Mouse (Mus musculus) frontal cortex, adult 2 months (tissue): ENCODE results near the gene Fbxo47. TPM values are rescaled to one million over a fixed set of nuclear protein-coding genes. Genes with fewer than 3 reads are reported as not detected.

ENCODE experiments used
- DNase-seq, 2 experiments: peaks; one replicate each; pipeline ENCODE4 v3.0.0; 2022; ENCODE audit warnings: low spot score in 1 of 2; ENCODE audit errors: extremely low spot score in 1 of 2
- polyA plus RNA-seq: library from polyadenylated mRNA; depleted of rRNA; stranded (reverse); fragments of >200 nt; gene quantifications from 2 replicates; pipeline ENCODE4 v1.2.3, GENCODE M21; 2012; rRNA removed

Fbxo47 gene
- polyA plus RNA-seq: 0.48 and 0.76 TPM in 2 replicates

GRCm38 (mm10) chr11:97883918-97884600 is at the start of gene Fbxo47:
Gene Fbxo47 (minus strand): TSS chr11:97884154.
- DNase-seq: peak; percentile 96 to 97

GRCm38 (mm10) chr11:97933553-97933952 is 49.6 kb upstream of the Fbxo47 start:
- DNase-seq: no peak

GRCm38 (mm10) chr11:97928905-97929304 is 45.0 kb upstream of the Fbxo47 start:
- DNase-seq: no peak

GRCm38 (mm10) chr11:97924217-97924616 is 40.3 kb upstream of the Fbxo47 start:
- DNase-seq: no peak

GRCm38 (mm10) chr11:97923639-97924038 is 39.7 kb upstream of the Fbxo47 start:
- DNase-seq: no peak

- no peak for DNase-seq
Measured at GRCm38 (mm10) chr11:97915974-97916503, 32.1 kb upstream of the Fbxo47 start.

GRCm38 (mm10) chr11:97915471-97915870 is 31.5 kb upstream of the Fbxo47 start:
- DNase-seq: no peak

- DNase-seq: no peak
Measured at GRCm38 (mm10) chr11:97913111-97913510, 29.2 kb upstream of the Fbxo47 start.

GRCm38 (mm10) chr11:97908634-97909348 is 24.8 kb upstream of the Fbxo47 start:
- DNase-seq: no peak

GRCm38 (mm10) chr11:97907935-97908334 is 24.0 kb upstream of the Fbxo47 start:
- DNase-seq: no peak

GRCm38 (mm10) chr11:97906905-97907304 is 23.0 kb upstream of the Fbxo47 start:
- no peak for DNase-seq

GRCm38 (mm10) chr11:97905941-97906340 is 22.0 kb upstream of the Fbxo47 start:
- no peak for DNase-seq

- no peak for DNase-seq
Measured at GRCm38 (mm10) chr11:97905540-97905939, 21.6 kb upstream of the Fbxo47 start.

GRCm38 (mm10) chr11:97904801-97905200 is 20.8 kb upstream of the Fbxo47 start:
- no peak for DNase-seq

GRCm38 (mm10) chr11:97901806-97902205 is 17.9 kb upstream of the Fbxo47 start:
- DNase-seq: no peak

GRCm38 (mm10) chr11:97899822-97900221 is 15.9 kb upstream of the Fbxo47 start:
- DNase-seq: peak; percentile 55 to 97

- no peak for DNase-seq
Measured at GRCm38 (mm10) chr11:97897568-97898185, 13.7 kb upstream of the Fbxo47 start.

- DNase-seq: no peak
Measured at GRCm38 (mm10) chr11:97896655-97897054, 12.7 kb upstream of the Fbxo47 start.

- no peak for DNase-seq
Measured at GRCm38 (mm10) chr11:97891821-97892220, 7.9 kb upstream of the Fbxo47 start.

- DNase-seq: no peak
Measured at GRCm38 (mm10) chr11:97885296-97885915, 1.5 kb upstream of the Fbxo47 start.

GRCm38 (mm10) chr11:97884601-97885185 is 739 bp upstream of the Fbxo47 start:
- no peak for DNase-seq
